Mouse (Mus musculus): ENCODE measurements around the gene Npffr2. TPM values are rescaled to one million over a fixed set of nuclear protein-coding genes. Genes with fewer than 3 reads are reported as not detected.

Gene Npffr2
- total RNA-seq, 2 experiments from 2014 or later = not detected

Other genes with a start within 250 kb of the Npffr2 start
- not detected for gene Gc, start 69.5 kb upstream of the Npffr2 start, total RNA-seq (2021)